Mouse (Mus musculus): ENCODE measurements around the gene Chrd. TPM values are rescaled to one million over a fixed set of nuclear protein-coding genes. Genes with fewer than 3 reads are reported as not detected.

The Chrd gene
- polyA plus RNA-seq, 1 experiment = 0.63 TPM

GRCm38 (mm10) chr16:20706407-20707055, 26.4 kb upstream of the Chrd start:
- Histone ChIP-seq H3K36me3 (ENCODE audit: control insufficient read depth, insufficient read depth) (no peaks in the 10 kb centered on the region), H3ac (ENCODE audit: control insufficient read depth, insufficient read length, low read depth) (no peak overlapping the region), H3K27me3 (ENCODE audit: control insufficient read depth, insufficient read depth, insufficient read length) (no peaks in the 10 kb centered on the region), H3K79me3 (ENCODE audit: low read depth) (no peaks in the 10 kb centered on the region), H3K79me2 (ENCODE audit: control insufficient read depth, insufficient read depth) (no peaks in the 10 kb centered on the region), H3K4me3 (ENCODE audit: insufficient read depth, poor library complexity, severe bottlenecking) (no peak overlapping the region)
- no peak for TF ChIP-seq FOSL1 (IDR thresholded peaks at IDR 0.05; ENCODE audit: insufficient read depth, low read length, poor library complexity, severe bottlenecking)
- TF ChIP-seq MYOD1 (IDR thresholded peaks at IDR 0.05; ENCODE audit: control insufficient read depth, insufficient read length, low read depth) = no peak
- no peak for TF ChIP-seq CTCF (IDR thresholded peaks at IDR 0.05; ENCODE audit: control insufficient read depth, insufficient read depth, insufficient read length)
- TF ChIP-seq MYOG (IDR thresholded peaks at IDR 0.05; ENCODE audit: control insufficient read depth, extremely low read depth, insufficient read length) = no peak
- TF ChIP-seq USF1 (IDR thresholded peaks at IDR 0.05; ENCODE audit: low read depth) = no peak
- no peak for TF ChIP-seq MAX (IDR thresholded peaks at IDR 0.05)
- TF ChIP-seq CEBPB (IDR thresholded peaks at IDR 0.05; ENCODE audit: low read depth) = no peak

DNA sequence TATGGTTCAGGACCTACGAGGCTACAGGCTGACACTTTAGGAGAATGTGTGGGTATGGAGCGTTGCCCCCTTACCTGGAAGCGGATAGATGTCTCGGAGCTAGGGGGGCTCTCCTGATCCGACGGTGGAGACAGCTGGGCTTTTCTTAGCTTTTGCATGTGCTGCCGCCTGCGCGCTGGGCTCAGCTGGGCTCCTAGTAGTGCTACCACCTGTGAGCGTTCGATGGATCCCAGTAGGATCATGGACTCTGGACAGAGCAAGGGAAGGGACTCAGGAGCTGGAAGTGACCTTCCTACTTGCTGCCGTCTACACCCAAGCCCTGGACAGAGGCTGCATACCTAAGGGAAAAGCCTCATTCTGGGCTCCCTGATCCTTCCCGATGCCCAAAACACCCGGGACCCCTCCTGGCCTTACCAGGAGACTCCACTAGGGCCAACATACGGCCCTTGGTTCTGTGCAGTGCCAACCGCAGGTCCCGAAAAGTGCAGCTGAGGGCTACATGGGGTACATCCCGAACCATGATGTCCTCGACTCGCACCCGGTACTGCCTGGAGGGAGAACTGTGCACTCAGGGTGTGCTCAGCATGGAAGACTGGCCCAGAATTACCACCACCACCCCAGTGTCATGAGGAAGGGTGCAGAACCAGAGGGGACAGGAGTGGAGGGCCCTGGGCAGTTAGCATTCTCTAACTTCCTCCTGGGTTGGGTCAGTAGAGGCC, 24.5 kb upstream of the Chrd start:
- no peaks in the 10 kb centered on the region for H3K79me3 ChIP-seq (ENCODE audit: low read depth)
- no peaks in the 10 kb centered on the region for H3K79me2 ChIP-seq (ENCODE audit: control insufficient read depth, insufficient read depth)
- H3K4me3 ChIP-seq (ENCODE audit: insufficient read depth, poor library complexity, severe bottlenecking) = no peak overlapping the region
- no peak for TF ChIP-seq CTCF (IDR thresholded peaks at IDR 0.05; ENCODE audit: control insufficient read depth, insufficient read depth, insufficient read length)
- TF ChIP-seq FOSL1 (IDR thresholded peaks at IDR 0.05; ENCODE audit: insufficient read depth, low read length, poor library complexity, severe bottlenecking) = no peak
- no peak for TF ChIP-seq CEBPB (IDR thresholded peaks at IDR 0.05; ENCODE audit: low read depth)
- TF ChIP-seq MYOD1 (IDR thresholded peaks at IDR 0.05; ENCODE audit: control insufficient read depth, insufficient read length, low read depth) = no peak
- no peak for TF ChIP-seq MAX (IDR thresholded peaks at IDR 0.05)
- TF ChIP-seq MYOG (IDR thresholded peaks at IDR 0.05; ENCODE audit: control insufficient read depth, extremely low read depth, insufficient read length) = no peak
- TF ChIP-seq USF1 (IDR thresholded peaks at IDR 0.05; ENCODE audit: low read depth) = no peak
- no peaks in the 10 kb centered on the region for H3K27me3 ChIP-seq (ENCODE audit: control insufficient read depth, insufficient read depth, insufficient read length)
- no peaks in the 10 kb centered on the region for H3K36me3 ChIP-seq (ENCODE audit: control insufficient read depth, insufficient read depth)
- no peak overlapping the region for H3ac ChIP-seq (ENCODE audit: control insufficient read depth, insufficient read length, low read depth)

DNA sequence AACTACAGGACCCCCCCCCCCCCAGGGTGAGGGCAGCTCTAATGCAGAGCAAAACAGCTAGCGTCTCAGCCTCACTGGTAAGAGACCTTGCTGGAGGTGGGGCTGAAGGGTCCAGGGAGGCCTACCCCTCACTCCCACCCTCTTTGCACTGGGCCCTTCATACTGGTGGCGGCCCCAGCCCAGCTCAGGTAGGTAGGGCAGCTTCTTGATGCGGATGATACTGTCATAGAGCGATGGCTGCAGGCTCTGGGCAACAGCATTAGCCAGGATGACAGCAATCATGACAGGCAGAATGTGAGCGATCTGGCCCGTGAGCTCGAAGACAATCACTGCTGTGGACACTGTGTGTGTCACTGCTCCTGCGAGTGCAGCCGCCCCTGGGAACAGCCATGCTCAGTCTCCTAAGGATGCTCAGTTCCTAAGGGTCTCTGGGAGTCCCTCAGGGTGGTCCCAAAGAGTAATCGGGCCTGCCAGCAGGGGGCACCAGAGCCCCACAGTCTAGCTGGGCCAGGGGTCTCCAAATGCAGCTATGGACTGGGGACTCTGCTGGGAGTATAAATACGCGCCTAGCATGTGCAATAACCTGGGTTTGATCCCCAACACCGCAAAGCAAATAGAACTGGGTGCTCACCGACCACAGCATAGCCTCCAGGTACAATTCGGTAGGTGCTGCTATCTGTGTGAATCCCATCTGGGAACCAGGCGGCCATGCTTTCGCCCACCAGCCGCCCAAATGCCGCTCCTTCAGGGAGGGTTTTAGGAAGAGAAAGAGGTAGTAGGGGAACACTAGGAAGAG, 23.8 kb upstream of the Chrd start:
- TF ChIP-seq MYOD1 (IDR thresholded peaks at IDR 0.05; ENCODE audit: control insufficient read depth, insufficient read length, low read depth) (no peak), CTCF (IDR thresholded peaks at IDR 0.05; ENCODE audit: control insufficient read depth, insufficient read depth, insufficient read length) (peak; percentile 21), MYOG (IDR thresholded peaks at IDR 0.05; ENCODE audit: control insufficient read depth, extremely low read depth, insufficient read length) (no peak)
- no peaks in the 10 kb centered on the region for H3K79me3 ChIP-seq (ENCODE audit: low read depth)
- no peaks in the 10 kb centered on the region for H3K36me3 ChIP-seq (ENCODE audit: control insufficient read depth, insufficient read depth)
- H3K27me3 ChIP-seq (ENCODE audit: control insufficient read depth, insufficient read depth, insufficient read length) = no peaks in the 10 kb centered on the region
- no peak overlapping the region for H3ac ChIP-seq (ENCODE audit: control insufficient read depth, insufficient read length, low read depth)
- H3K79me2 ChIP-seq (ENCODE audit: control insufficient read depth, insufficient read depth) = no peaks in the 10 kb centered on the region
- H3K4me3 ChIP-seq (ENCODE audit: insufficient read depth, poor library complexity, severe bottlenecking) = no peak overlapping the region

DNA sequence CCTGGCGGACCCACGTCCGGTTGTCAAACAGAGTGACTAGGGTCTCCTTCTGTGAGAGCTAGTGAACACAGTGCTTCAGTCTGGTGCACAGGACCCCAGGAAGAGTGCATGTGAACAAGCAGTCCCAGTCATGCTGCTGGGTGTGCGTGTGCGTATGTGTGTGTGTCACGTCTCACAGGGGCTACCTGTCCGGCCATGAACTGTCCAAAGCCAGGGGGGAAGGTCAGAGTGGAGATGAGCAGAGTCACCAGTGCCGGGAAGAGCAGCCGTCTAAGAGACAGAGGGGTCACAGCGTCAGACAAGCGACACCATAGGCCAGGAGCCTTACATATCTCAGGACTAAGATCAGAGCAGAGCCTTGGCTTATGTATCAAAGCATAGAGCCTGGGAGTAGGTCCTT, 22.6 kb upstream of the Chrd start:
- Histone ChIP-seq H3K79me3 (ENCODE audit: low read depth) (no peaks in the 10 kb centered on the region), H3K27me3 (ENCODE audit: control insufficient read depth, insufficient read depth, insufficient read length) (no peaks in the 10 kb centered on the region), H3K79me2 (ENCODE audit: control insufficient read depth, insufficient read depth) (no peaks in the 10 kb centered on the region), H3K4me3 (ENCODE audit: insufficient read depth, poor library complexity, severe bottlenecking) (no peak overlapping the region), H3K36me3 (ENCODE audit: control insufficient read depth, insufficient read depth) (no peaks in the 10 kb centered on the region), H3ac (ENCODE audit: control insufficient read depth, insufficient read length, low read depth) (no peak overlapping the region)
- TF ChIP-seq MYOG (IDR thresholded peaks at IDR 0.05; ENCODE audit: control insufficient read depth, extremely low read depth, insufficient read length) = no peak
- TF ChIP-seq MAX (IDR thresholded peaks at IDR 0.05) = no peak
- no peak for TF ChIP-seq CTCF (IDR thresholded peaks at IDR 0.05; ENCODE audit: control insufficient read depth, insufficient read depth, insufficient read length)
- no peak for TF ChIP-seq USF1 (IDR thresholded peaks at IDR 0.05; ENCODE audit: low read depth)
- no peak for TF ChIP-seq CEBPB (IDR thresholded peaks at IDR 0.05; ENCODE audit: low read depth)
- TF ChIP-seq FOSL1 (IDR thresholded peaks at IDR 0.05; ENCODE audit: insufficient read depth, low read length, poor library complexity, severe bottlenecking) = no peak
- no peak for TF ChIP-seq MYOD1 (IDR thresholded peaks at IDR 0.05; ENCODE audit: control insufficient read depth, insufficient read length, low read depth)

- no peaks in the 10 kb centered on the region for H3K36me3 ChIP-seq (ENCODE audit: control insufficient read depth, insufficient read depth)
Measured at GRCm38 (mm10) chr16:20710810-20711209, 22.1 kb upstream of the Chrd start.

More at GRCm38 (mm10) chr16:20710810-20711209, 22.1 kb upstream of the Chrd start:
- Histone ChIP-seq H3K79me3 (ENCODE audit: low read depth) (no peaks in the 10 kb centered on the region), H3K4me3 (ENCODE audit: insufficient read depth, poor library complexity, severe bottlenecking) (no peak overlapping the region), H3ac (ENCODE audit: control insufficient read depth, insufficient read length, low read depth) (no peak overlapping the region), H3K27me3 (ENCODE audit: control insufficient read depth, insufficient read depth, insufficient read length) (no peaks in the 10 kb centered on the region), H3K79me2 (ENCODE audit: control insufficient read depth, insufficient read depth) (no peaks in the 10 kb centered on the region)
- TF ChIP-seq FOSL1 (IDR thresholded peaks at IDR 0.05; ENCODE audit: insufficient read depth, low read length, poor library complexity, severe bottlenecking) (no peak), CTCF (IDR thresholded peaks at IDR 0.05; ENCODE audit: control insufficient read depth, insufficient read depth, insufficient read length) (no peak), USF1 (IDR thresholded peaks at IDR 0.05; ENCODE audit: low read depth) (no peak), MAX (IDR thresholded peaks at IDR 0.05) (no peak), MYOG (IDR thresholded peaks at IDR 0.05; ENCODE audit: control insufficient read depth, extremely low read depth, insufficient read length) (no peak), CEBPB (IDR thresholded peaks at IDR 0.05; ENCODE audit: low read depth) (no peak), MYOD1 (IDR thresholded peaks at IDR 0.05; ENCODE audit: control insufficient read depth, insufficient read length, low read depth) (no peak)
